Mouse (Mus musculus) kidney, adult 2 months (tissue): ENCODE measurements around the gene Gramd1b.

Source experiments
- CTCF ChIP-seq: fragments of 200-500 bp; conservative IDR thresholded peaks from 2 replicates; pipeline ENCODE4 v1.5.1; 2011; ENCODE audit warnings: low read depth, mild to moderate bottlenecking, control low read depth, low read length, moderate library complexity, mixed read lengths; ENCODE audit not compliant: insufficient read depth, insufficient read length
- POLR2A ChIP-seq: fragments of 200-500 bp; IDR thresholded peaks from one replicate; pipeline ENCODE4 v1.6.1; 2011; ENCODE audit warnings: low read depth, low read length, control low read depth

GRCm38 (mm10) chr9:40476098-40476497 lies 55.1 kb downstream of the Gramd1b start:
- TF ChIP-seq CTCF (no peak), POLR2A (no peak)
